Mouse (Mus musculus) embryonic stem cell, embryonic (primary cell): ENCODE results near the gene 4931409K22Rik.

Experiments used
- CTCF ChIA-PET, 4 experiments: fragments of 300-600 bp in 2 of 4; fragments of 350-600 bp in 2 of 4; sonication (Branson Sonifier 250); formaldehyde crosslinking; loops; one replicate each; lab custom pipeline; 2022; ENCODE audit warnings: inconsistent platforms in 2 of 4; lab: Charles Lee
- POLR2A ChIA-PET, 4 experiments: fragments of 300-600 bp in 2 of 4; fragments of 350-600 bp in 2 of 4; sonication (Branson Sonifier 250); formaldehyde crosslinking; loops; one replicate each; lab custom pipeline; 2022; ENCODE audit warnings: antibody characterized with exemption in 4 of 4, inconsistent platforms in 1 of 4; lab: Charles Lee

4931409K22Rik gene

GRCm38 (mm10) chr5:24536511-24536910 lies 20.1 kb downstream of the 4931409K22Rik start:
- CTCF ChIA-PET: interaction anchor here in 1 of 4 experiments (1.4 to 2.2 kb wide), 2 partner anchors 26 to 53 kb away, joined by 5 to 9 read pairs; no protein-coding TSS in a partner anchor
- POLR2A ChIA-PET: interaction anchor here in 2 of 4 experiments (0.7 to 2.9 kb wide), 3 partner anchors 10 to 67 kb away, joined by 3 to 8 read pairs (median 3); partner anchors contain the start of genes Abcf2 (in 1 of the 2) and Gbx1 (in 1 of the 2)

- CTCF ChIA-PET: no interaction called here
- POLR2A ChIA-PET: no interaction called here
Observed at GRCm38 (mm10) chr5:24535731-24536130, 20.9 kb downstream of the 4931409K22Rik start.

GRCm38 (mm10) chr5:24534292-24534691 lies 22.3 kb downstream of the 4931409K22Rik start:
- CTCF ChIA-PET: interaction anchor here in 3 of 4 experiments (0.6 to 1.6 kb wide), 8 partner anchors 18 to 118 kb away, joined by 3 to 7 read pairs (median 4); no protein-coding TSS in a partner anchor
- POLR2A ChIA-PET: interaction anchor here in 3 of 4 experiments (0.9 to 2.2 kb wide), 8 partner anchors 10 to 173 kb away, joined by 3 to 6 read pairs (median 3); partner anchors contain the start of gene Abcf2 (in 1 of the 3)

- POLR2A ChIA-PET: interaction anchor here (0.6 to 2.2 kb wide), 15 partner anchors 8 to 690 kb away, joined by 3 to 6 read pairs (median 3); partner anchors contain the start of genes Abcf2 (in 2 of the 4) and Nub1 (in 1 of the 4)
- CTCF ChIA-PET: interaction anchor here in 3 of 4 experiments (0.6 to 2.3 kb wide), 19 partner anchors 8 to 1117 kb away, joined by 3 to 20 read pairs (median 4); no protein-coding TSS in a partner anchor
Observed at GRCm38 (mm10) chr5:24533391-24533790, 23.2 kb downstream of the 4931409K22Rik start.

- ChIA-PET POLR2A (interaction anchor here in 2 of 4 experiments (1.0 to 2.1 kb wide), 7 partner anchors 9 to 155 kb away, joined by 4 to 5 read pairs (median 4); partner anchors contain the start of genes Abcf2 (in 1 of the 2), Asb10 (in 1 of the 2), Chpf2 (in 1 of the 2) and Nub1 (in 1 of the 2)), CTCF (interaction anchor here (0.6 to 3.0 kb wide), 64 partner anchors 9 to 480 kb away, joined by 3 to 39 read pairs (median 4); partner anchors contain the start of genes Abcf2 (in 1 of the 4), Asb10 (in 1 of the 4), Nub1 (in 1 of the 4) and Tmub1 (in 1 of the 4))
Observed at GRCm38 (mm10) chr5:24530042-24530689, 26.4 kb downstream of the 4931409K22Rik start.

DNA sequence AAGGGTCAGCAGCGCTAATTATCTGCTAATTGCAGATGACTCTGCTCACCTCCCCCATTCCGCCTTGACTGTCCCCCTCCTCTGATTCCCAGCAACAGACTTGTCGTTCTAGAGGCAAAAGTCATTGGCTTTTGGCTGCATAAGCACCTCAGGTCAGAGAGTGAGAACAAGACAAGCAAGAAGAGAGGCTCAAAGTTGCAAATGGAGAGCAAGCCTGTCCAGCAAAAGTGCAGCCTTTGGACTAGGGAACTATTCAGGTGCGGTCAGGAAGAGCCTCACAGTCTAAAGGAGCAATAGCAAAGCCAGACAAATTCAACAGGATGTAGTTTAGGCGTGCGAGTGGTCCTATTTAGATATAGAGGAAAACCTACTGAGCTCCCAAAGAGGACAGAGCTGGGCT lies 28.8 kb downstream of the 4931409K22Rik start:
- ChIA-PET POLR2A (interaction anchor here in 1 of 4 experiments (0.7 to 2.2 kb wide), 4 partner anchors 12 to 166 kb away, joined by 3 to 15 read pairs (median 6); no protein-coding TSS in a partner anchor), CTCF (interaction anchor here in 3 of 4 experiments (0.5 to 3.0 kb wide), 11 partner anchors 17 to 192 kb away, joined by 3 to 39 read pairs (median 5); no protein-coding TSS in a partner anchor)

DNA sequence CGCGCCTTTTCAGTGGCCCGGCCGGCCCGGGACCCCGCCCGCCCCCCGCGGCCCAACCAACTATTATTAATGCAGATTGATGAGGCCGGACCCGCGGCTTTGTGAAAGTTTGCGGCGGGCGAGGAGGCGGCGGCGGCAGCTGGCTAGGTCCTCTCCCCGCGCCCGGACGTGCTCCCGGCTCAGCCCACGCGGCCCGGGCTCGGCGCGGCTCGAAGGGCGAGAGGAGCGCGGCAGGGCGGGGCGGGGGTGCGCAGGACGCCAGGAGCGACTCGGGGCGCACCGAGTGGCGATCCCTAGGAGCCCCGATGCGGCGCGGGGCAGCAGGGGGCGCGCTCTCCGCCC lies 29.7 kb downstream of the 4931409K22Rik start, which contains the start of gene Gbx1:
Gene Gbx1, minus strand, starts transcription at position 314 of the 342 bp plus-strand sequence.
- ChIA-PET CTCF (interaction anchor here in 3 of 4 experiments (0.7 to 2.2 kb wide), 4 partner anchors 16 to 71 kb away, joined by 3 to 8 read pairs (median 5); no protein-coding TSS in a partner anchor), POLR2A (interaction anchor here in 2 of 4 experiments (0.6 to 0.8 kb wide), 2 partner anchors 10 to 60 kb away, joined by 3 to 4 read pairs; no protein-coding TSS in a partner anchor)

- POLR2A ChIA-PET: interaction anchor here in 3 of 4 experiments (0.6 to 3.4 kb wide), 6 partner anchors 11 to 132 kb away, joined by 3 to 9 read pairs (median 3); no protein-coding TSS in a partner anchor
- CTCF ChIA-PET: interaction anchor here (0.6 to 2.8 kb wide), 8 partner anchors 13 to 75 kb away, joined by 3 to 9 read pairs (median 4); no protein-coding TSS in a partner anchor
Observed at GRCm38 (mm10) chr5:24526190-24526888, 30.3 kb downstream of the 4931409K22Rik start.

DNA sequence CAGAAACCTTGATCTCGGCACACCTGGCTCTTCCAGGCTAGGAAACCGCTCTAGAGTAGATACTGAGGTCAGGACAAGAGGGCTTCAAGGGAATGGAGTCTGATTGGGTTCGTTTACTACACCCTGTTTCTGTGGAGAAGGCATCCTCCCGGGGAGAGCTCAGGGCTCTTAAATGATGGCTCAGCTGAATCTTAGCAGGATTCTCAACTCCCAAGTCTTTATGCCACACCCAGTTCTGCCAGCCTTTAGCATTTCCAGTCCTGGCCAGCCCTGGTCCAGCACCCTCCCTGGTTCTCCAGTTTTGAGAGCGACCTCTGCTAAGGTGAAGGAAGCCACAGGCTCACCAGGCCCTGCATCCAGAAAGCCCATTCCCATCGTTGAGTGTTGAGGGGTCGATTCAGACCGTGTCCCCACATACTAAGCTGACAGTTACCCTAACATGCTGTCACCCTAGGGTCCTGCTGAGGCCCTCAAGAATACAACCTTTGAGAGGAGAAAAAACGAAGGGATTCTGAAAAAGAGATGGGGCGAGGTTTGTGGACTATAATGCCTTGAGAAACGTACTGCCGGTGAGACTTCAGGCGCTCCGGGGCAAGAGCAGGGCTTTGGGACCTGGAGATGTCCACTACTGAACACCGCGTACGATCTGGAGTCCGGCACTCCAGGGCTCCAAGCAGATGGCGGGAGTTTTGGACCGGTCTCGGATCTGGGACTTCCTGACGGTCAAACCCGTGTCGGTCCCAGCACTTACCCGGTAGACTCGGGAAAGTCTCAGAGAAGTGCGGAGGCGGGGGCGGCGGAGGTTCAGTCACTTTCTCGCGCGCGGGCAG lies 31.0 kb downstream of the 4931409K22Rik start:
- ChIA-PET POLR2A (interaction anchor here in 2 of 4 experiments (0.6 to 3.4 kb wide), 7 partner anchors 8 to 148 kb away, joined by 3 to 9 read pairs (median 3); partner anchors contain the start of gene Abcf2 (in 1 of the 2)), CTCF (interaction anchor here (0.6 to 2.8 kb wide), 10 partner anchors 12 to 74 kb away, joined by 3 to 12 read pairs (median 4); no protein-coding TSS in a partner anchor)

DNA sequence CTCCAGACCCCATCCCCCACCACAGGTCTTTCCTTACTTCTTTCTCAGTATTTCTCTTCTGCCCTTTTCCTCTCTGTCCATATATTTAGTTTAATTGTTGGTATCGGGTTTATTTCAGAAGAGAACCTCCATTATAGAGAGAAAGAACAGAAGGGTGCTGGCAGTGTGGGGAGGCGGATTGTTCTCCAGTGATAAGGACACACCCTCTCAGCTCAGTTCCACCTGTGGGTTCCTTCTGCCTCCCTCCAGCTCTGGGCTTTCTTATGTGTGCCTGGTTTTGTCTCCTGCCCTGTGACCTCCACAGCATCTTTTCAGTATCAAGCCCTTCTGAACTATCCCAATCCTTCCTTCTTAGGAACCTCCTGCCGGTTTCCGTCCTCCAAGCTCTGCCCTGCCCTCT lies 32.1 kb downstream of the 4931409K22Rik start:
- CTCF ChIA-PET: interaction anchor here (0.6 to 2.8 kb wide), 9 partner anchors 12 to 141 kb away, joined by 3 to 12 read pairs (median 4); no protein-coding TSS in a partner anchor
- POLR2A ChIA-PET: interaction anchor here (0.7 to 3.4 kb wide), 14 partner anchors 9 to 1003 kb away, joined by 3 to 9 read pairs (median 4); partner anchors contain the start of gene Abcf2 (in 1 of the 4)

GRCm38 (mm10) chr5:24523806-24524205 lies 32.8 kb downstream of the 4931409K22Rik start:
- CTCF ChIA-PET: interaction anchor here (0.7 to 2.8 kb wide), 5 partner anchors 13 to 141 kb away, joined by 3 to 12 read pairs (median 8); no protein-coding TSS in a partner anchor
- POLR2A ChIA-PET: interaction anchor here (0.6 to 3.4 kb wide), 8 partner anchors 11 to 1004 kb away, joined by 3 to 9 read pairs (median 4); no protein-coding TSS in a partner anchor

- ChIA-PET CTCF (interaction anchor here in 1 of 4 experiments (0.6 kb wide), 1 partner anchor 38 kb away, joined by 9 read pairs; no protein-coding TSS in a partner anchor), POLR2A (interaction anchor here in 3 of 4 experiments (0.7 to 2.8 kb wide), 4 partner anchors 9 to 529 kb away, joined by 3 to 16 read pairs (median 3); no protein-coding TSS in a partner anchor)
Observed at GRCm38 (mm10) chr5:24521366-24521765, 35.2 kb downstream of the 4931409K22Rik start.

- CTCF ChIA-PET: interaction anchor here in 3 of 4 experiments (0.8 to 5.3 kb wide), 12 partner anchors 8 to 118 kb away, joined by 3 to 72 read pairs (median 4); no protein-coding TSS in a partner anchor
- POLR2A ChIA-PET: interaction anchor here in 3 of 4 experiments (0.5 to 3.9 kb wide), 18 partner anchors 9 to 455 kb away, joined by 3 to 16 read pairs (median 4); partner anchors contain the start of genes Abcf2 (in 1 of the 3), Nub1 (in 1 of the 3) and Tmub1 (in 1 of the 3)
Observed at GRCm38 (mm10) chr5:24512271-24512670, 44.3 kb downstream of the 4931409K22Rik start.

- POLR2A ChIA-PET: interaction anchor here in 3 of 4 experiments (0.5 to 2.6 kb wide), 18 partner anchors 9 to 249 kb away, joined by 3 to 16 read pairs (median 4); partner anchors contain the start of genes Agap3 (in 2 of the 3) and Abcb8 (in 1 of the 3)
Observed at GRCm38 (mm10) chr5:24510635-24511034, 46.0 kb downstream of the 4931409K22Rik start.

GRCm38 (mm10) chr5:24508406-24508805 lies 48.2 kb downstream of the 4931409K22Rik start:
- CTCF ChIA-PET: interaction anchor here in 1 of 4 experiments (1.3 kb wide), 1 partner anchor 25 kb away, joined by 3 read pairs; no protein-coding TSS in a partner anchor
- POLR2A ChIA-PET: no interaction called here

More at GRCm38 (mm10) chr5:24510635-24511034, 46.0 kb downstream of the 4931409K22Rik start:
- CTCF ChIA-PET: interaction anchor here (0.5 to 5.3 kb wide), 63 partner anchors 8 to 1006 kb away, joined by 3 to 72 read pairs (median 4); partner anchors contain the start of genes Abcf2 (in 2 of the 4), Gbx1 (in 2 of the 4), Asic3 (in 1 of the 4) and Chpf2 (in 1 of the 4)
